Mouse (Mus musculus): ENCODE data around the gene Dynlt1b. TPM values are rescaled to one million over a fixed set of nuclear protein-coding genes. Genes with fewer than 3 reads are reported as not detected.
"Not testable (repeated sequence)": the region's sequence is repeated elsewhere in the genome, so short reads cannot be mapped to it uniquely, and the experiment has no call there.

Gene Dynlt1b
- polyA plus RNA-seq, 1 experiment from 2014 or later, result 683 TPM

- H3K27me3 ChIP-seq, H3K9me3 ChIP-seq: not testable (repeated sequence)
- 12% methylated on average over 9 of the region's 9 CpGs for WGBS
- ATAC-seq (ENCODE audit: low FRiP score), result peak; percentile 56
- H3K9ac ChIP-seq, result peak overlapping the region; percentile 79
- H3K4me3 ChIP-seq (replicated peaks), result peak overlapping the region; percentile 49
- H3K36me3 ChIP-seq (replicated peaks), result peaks cover 14% of the 10 kb centered on the region
- H3K4me1 ChIP-seq, result peaks cover 15% of the 10 kb centered on the region
- peak overlapping the region; percentile 57 for H3K4me2 ChIP-seq
- H3K27ac ChIP-seq, result peak overlapping the region; percentile 69
Measured at GRCm38 (mm10) chr17:6430410-6431001, 594 bp downstream of the Dynlt1b start.

DNA sequence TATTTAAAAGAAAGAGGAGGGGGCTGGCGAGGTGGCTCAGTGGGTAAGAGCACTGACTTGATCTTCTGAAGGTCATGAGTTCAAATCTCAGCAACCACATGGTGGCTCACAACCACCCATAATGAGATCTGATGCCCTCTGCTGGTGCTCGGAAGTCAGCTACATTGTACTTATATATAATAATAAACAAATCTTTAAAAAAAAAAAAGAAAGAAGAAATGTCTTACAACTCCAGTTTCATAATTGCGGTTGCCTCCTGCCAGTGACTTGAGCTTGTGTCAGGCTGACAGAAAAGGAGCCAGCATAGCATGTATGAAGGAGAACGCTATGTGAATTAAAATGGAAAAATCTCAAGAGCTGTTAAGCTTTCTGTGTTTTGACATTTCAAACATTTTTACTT is 2.5 kb downstream of the Dynlt1b start:
- Histone ChIP-seq H3K36me3 (replicated peaks) (peaks cover 20% of the 10 kb centered on the region), H3K4me1 (peaks cover 15% of the 10 kb centered on the region)
- not testable (repeated sequence) for H3K9me3 ChIP-seq; H3K27ac ChIP-seq; ATAC-seq (ENCODE audit: low FRiP score); H3K4me3 ChIP-seq (replicated peaks); H3K27me3 ChIP-seq; H3K4me2 ChIP-seq; H3K9ac ChIP-seq
- WGBS, result 91% methylated on average over 3 of the region's 4 CpGs

DNA sequence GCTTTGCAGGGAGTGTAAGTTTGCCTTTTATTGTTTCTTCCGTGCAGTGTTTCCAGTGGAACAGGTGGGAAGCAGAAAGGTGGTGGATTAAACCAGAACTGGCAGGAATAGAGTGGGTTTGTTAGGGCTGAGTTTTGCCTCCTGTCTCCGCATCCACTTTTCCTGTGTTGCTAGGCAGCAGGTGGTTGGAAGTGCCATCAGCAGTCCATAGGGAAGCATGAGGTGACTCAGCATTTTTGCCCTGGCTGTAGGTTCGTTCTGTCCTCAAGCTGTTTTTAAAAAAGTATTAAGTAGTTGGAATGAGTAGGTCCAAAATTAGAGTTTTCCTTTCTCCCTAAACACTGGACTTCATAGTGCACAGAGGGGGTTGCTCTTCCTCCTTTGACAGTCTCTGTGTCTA is 3.8 kb downstream of the Dynlt1b start:
- not testable (repeated sequence) for H3K4me2 ChIP-seq; H3K9me3 ChIP-seq; H3K27me3 ChIP-seq; H3K9ac ChIP-seq; H3K27ac ChIP-seq; H3K4me3 ChIP-seq (replicated peaks); ATAC-seq (ENCODE audit: low FRiP score)
- Histone ChIP-seq H3K4me1 (peaks cover 15% of the 10 kb centered on the region), H3K36me3 (replicated peaks) (peaks cover 25% of the 10 kb centered on the region)
- WGBS, result 85% methylated on average over 3 of the region's 3 CpGs

- H3K36me3 ChIP-seq (replicated peaks), result peaks cover 40% of the 10 kb centered on the region
- not testable (repeated sequence) for H3K27me3 ChIP-seq; H3K27ac ChIP-seq; H3K9ac ChIP-seq; H3K4me3 ChIP-seq (replicated peaks); H3K4me1 ChIP-seq; ATAC-seq (ENCODE audit: low FRiP score); H3K4me2 ChIP-seq; H3K9me3 ChIP-seq
- 76% methylated on average over 6 of the region's 6 CpGs for WGBS
Measured at GRCm38 (mm10) chr17:6438080-6438479, 8.2 kb downstream of the Dynlt1b start.

GRCm38 (mm10) chr17:6439913-6440312 is 10.0 kb downstream of the Dynlt1b start:
- not testable (repeated sequence) for H3K27me3 ChIP-seq; ATAC-seq (ENCODE audit: low FRiP score); H3K9me3 ChIP-seq; H3K27ac ChIP-seq; H3K4me1 ChIP-seq; H3K4me3 ChIP-seq (replicated peaks); H3K9ac ChIP-seq; H3K4me2 ChIP-seq
- WGBS, result 96% methylated on average over 11 of the region's 13 CpGs
- H3K36me3 ChIP-seq (replicated peaks), result peaks cover 34% of the 10 kb centered on the region

DNA sequence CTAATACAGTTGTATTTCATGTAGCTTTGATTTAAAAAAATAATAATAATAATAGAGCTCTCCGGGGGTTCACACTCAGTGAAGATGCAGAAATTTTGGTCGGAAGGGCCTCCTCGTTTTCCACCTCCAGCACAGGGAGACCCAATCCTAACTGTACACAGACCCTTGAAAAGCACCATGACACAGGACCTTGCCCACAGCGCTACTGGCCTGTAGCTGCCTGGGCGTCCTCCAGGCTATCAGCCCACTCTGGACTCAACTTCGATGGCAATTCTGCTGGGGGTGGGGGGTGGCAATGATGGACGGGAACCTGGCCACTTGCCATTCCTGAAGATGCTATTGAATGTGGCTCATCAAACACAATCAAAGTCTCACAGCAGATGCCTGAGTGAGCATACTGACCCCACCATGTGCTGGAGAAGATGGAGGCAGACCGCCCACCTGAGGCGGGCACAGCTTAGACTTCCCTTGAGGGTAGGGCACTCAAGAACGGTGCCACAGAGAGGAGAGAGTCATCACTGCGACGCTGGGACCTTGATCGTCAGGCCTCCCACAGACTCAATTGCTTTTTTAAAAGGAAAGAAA is 10.7 kb downstream of the Dynlt1b start:
- ATAC-seq (ENCODE audit: low FRiP score); H3K4me1 ChIP-seq; H3K27me3 ChIP-seq; H3K9ac ChIP-seq; H3K4me3 ChIP-seq (replicated peaks); H3K9me3 ChIP-seq; H3K27ac ChIP-seq; H3K4me2 ChIP-seq: not testable (repeated sequence)
- 91% methylated on average over 13 of the region's 13 CpGs for WGBS
- H3K36me3 ChIP-seq (replicated peaks), result peaks cover 34% of the 10 kb centered on the region

- not testable (repeated sequence) for ATAC-seq (ENCODE audit: low FRiP score); H3K9ac ChIP-seq; H3K4me1 ChIP-seq; H3K4me3 ChIP-seq (replicated peaks); H3K4me2 ChIP-seq; H3K27me3 ChIP-seq; H3K27ac ChIP-seq; H3K9me3 ChIP-seq
- 86% methylated on average over 5 of the region's 5 CpGs for WGBS
- peaks cover 34% of the 10 kb centered on the region for H3K36me3 ChIP-seq (replicated peaks)
Measured at GRCm38 (mm10) chr17:6441254-6441653, 11.3 kb downstream of the Dynlt1b start.

GRCm38 (mm10) chr17:6442513-6442912 is 12.6 kb downstream of the Dynlt1b start:
- H3K27me3 ChIP-seq; ATAC-seq (ENCODE audit: low FRiP score); H3K4me2 ChIP-seq; H3K9me3 ChIP-seq; H3K4me1 ChIP-seq; H3K4me3 ChIP-seq (replicated peaks); H3K9ac ChIP-seq; H3K27ac ChIP-seq: not testable (repeated sequence)
- peaks cover 28% of the 10 kb centered on the region for H3K36me3 ChIP-seq (replicated peaks)
- WGBS, result 96% methylated on average over 7 of the region's 7 CpGs

- not testable (repeated sequence) for H3K4me3 ChIP-seq (replicated peaks); H3K4me1 ChIP-seq; ATAC-seq (ENCODE audit: low FRiP score); H3K4me2 ChIP-seq; H3K9me3 ChIP-seq; H3K27me3 ChIP-seq; H3K27ac ChIP-seq; H3K9ac ChIP-seq
- H3K36me3 ChIP-seq (replicated peaks), result peaks cover 17% of the 10 kb centered on the region
- WGBS, result 68% methylated on average over 12 of the region's 16 CpGs
Measured at GRCm38 (mm10) chr17:6445794-6446587, 16.1 kb downstream of the Dynlt1b start.

GRCm38 (mm10) chr17:6448293-6448692 is 18.4 kb downstream of the Dynlt1b start:
- not testable (repeated sequence) for H3K9ac ChIP-seq; H3K4me1 ChIP-seq; H3K36me3 ChIP-seq (replicated peaks); H3K4me2 ChIP-seq; ATAC-seq (ENCODE audit: low FRiP score); H3K27me3 ChIP-seq; H3K9me3 ChIP-seq; H3K4me3 ChIP-seq (replicated peaks); H3K27ac ChIP-seq
- WGBS, result 92% methylated on average over 8 of the region's 8 CpGs

DNA sequence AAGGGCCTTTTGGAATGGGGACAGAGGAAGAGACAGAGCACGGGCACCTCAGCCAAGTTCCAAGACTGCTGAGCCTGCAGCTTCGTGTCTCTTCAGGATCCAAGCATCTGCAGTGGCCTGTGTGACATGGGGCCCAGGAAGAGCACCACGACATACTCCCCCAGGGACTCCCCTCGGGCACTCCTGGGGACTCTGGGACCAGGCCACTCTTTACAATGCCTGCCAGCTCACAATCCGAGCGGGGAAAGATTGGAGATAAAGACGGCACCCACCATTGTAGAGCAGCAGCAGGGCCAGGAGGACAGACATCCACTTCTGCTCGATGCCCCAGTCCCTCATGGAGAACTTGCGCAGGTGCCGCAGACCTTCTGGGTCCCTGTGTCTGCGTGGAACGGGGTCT is 19.3 kb downstream of the Dynlt1b start:
- not testable (repeated sequence) for H3K4me1 ChIP-seq; H3K9ac ChIP-seq; H3K36me3 ChIP-seq (replicated peaks); H3K27me3 ChIP-seq; H3K9me3 ChIP-seq; H3K4me3 ChIP-seq (replicated peaks); H3K27ac ChIP-seq; H3K4me2 ChIP-seq; ATAC-seq (ENCODE audit: low FRiP score)
- WGBS, result 89% methylated on average over 12 of the region's 12 CpGs

DNA sequence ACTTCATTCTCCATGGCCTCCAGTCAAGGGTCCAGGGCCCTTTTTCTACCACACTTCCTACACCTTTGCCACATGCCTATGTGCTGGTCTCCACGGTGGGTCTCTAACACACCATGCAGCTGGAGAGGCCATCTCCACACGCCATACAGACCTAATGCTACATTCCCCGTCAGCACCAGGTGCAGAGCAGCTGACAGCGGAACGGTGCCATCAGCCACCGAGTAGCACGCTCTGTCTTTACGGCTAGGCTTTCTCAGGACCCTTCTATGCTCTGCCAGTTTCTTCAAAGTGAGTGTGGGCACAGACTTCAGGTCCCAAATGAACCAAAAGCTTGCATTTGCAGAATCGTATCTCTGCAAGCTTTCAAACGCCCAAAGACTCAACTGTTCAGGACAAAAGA is 21.3 kb downstream of the Dynlt1b start:
- not testable (repeated sequence) for H3K27me3 ChIP-seq; ATAC-seq (ENCODE audit: low FRiP score); H3K9me3 ChIP-seq; H3K4me2 ChIP-seq; H3K9ac ChIP-seq; H3K27ac ChIP-seq; H3K4me1 ChIP-seq; H3K4me3 ChIP-seq (replicated peaks)
- WGBS, result 84% methylated on average over 2 of the region's 10 CpGs
- H3K36me3 ChIP-seq (replicated peaks), result peaks cover 19% of the 10 kb centered on the region

DNA sequence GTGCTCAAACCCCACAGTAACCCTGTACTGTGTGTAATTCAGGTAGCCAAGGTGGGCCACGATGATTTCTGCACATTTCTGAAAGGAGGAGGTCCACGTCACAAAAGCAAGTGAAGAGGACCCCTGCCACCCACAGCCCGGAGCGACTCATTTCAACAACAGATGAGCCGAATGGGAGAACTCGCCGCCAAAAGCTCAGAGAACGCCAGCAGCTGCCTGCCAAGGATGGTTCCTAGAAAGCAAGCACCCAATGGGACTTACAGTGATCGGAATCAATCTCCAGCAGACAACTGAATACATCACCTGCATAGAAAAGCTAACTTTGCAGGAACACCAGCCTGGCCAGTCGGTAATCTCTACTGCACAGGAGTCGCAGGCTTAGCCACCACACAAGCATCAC is 22.8 kb downstream of the Dynlt1b start:
- not testable (repeated sequence) for H3K4me3 ChIP-seq (replicated peaks); ATAC-seq (ENCODE audit: low FRiP score); H3K4me1 ChIP-seq; H3K9me3 ChIP-seq; H3K9ac ChIP-seq; H3K27me3 ChIP-seq; H3K4me2 ChIP-seq; H3K27ac ChIP-seq
- peaks cover 24% of the 10 kb centered on the region for H3K36me3 ChIP-seq (replicated peaks)
- 91% methylated on average over 9 of the region's 11 CpGs for WGBS

All from forebrain, embryonic 12.5 days (tissue).